Comparison of ENCODE assay signal across 8 mouse cellular contexts in genomic region chr7:64155687-64156086, GRCm38 (mm10). TPM values are rescaled to one million over a fixed set of nuclear protein-coding genes. Genes with fewer than 3 reads are reported as not detected.
A peak's percentile ranks its signal among the peaks of the same experiment; 100 is the strongest.
DNase-seq lines count a peak whose midpoint lies in the region; ATAC-seq and TF ChIP-seq lines count a peak whose summit lies in the region.

No protein-coding gene starts in this region.

- H3K9ac ChIP-seq in hindbrain, embryonic 14.5 days, result no peak overlapping the region; the same call in 1 of the 2 replicates
- no peak overlapping the region for H3K9ac ChIP-seq in lung, postnatal 0 days (replicated peaks; ENCODE audit: low read depth)

- H3K27ac ChIP-seq in hindbrain, embryonic 14.5 days, result no peak overlapping the region
- H3K27ac ChIP-seq in lung, postnatal 0 days (ENCODE audit: low read length), result peak overlapping the region; percentile 87

- ATAC-seq in hindbrain, embryonic 14.5 days (ENCODE audit: low FRiP score), result peak; percentile 84
- peak; percentile 93 for ATAC-seq in lung, postnatal 0 days

- no peaks in the 10 kb centered on the region for H3K27me3 ChIP-seq in hindbrain, embryonic 14.5 days (ENCODE audit: control insufficient read depth, insufficient read depth, low read length)
- no peaks in the 10 kb centered on the region for H3K27me3 ChIP-seq in lung, postnatal 0 days (replicated peaks; ENCODE audit: insufficient read depth, low read length)

- H3K9me3 ChIP-seq in hindbrain, embryonic 14.5 days (ENCODE audit: control insufficient read depth, low read length), result no peaks in the 10 kb centered on the region
- no peaks in the 10 kb centered on the region for H3K9me3 ChIP-seq in lung, postnatal 0 days (ENCODE audit: low read length)

- H3K36me3 ChIP-seq in hindbrain, embryonic 14.5 days (replicated peaks; ENCODE audit: control insufficient read depth, insufficient read depth), result no peaks in the 10 kb centered on the region
- H3K36me3 ChIP-seq in lung, postnatal 0 days (ENCODE audit: insufficient read depth, low read length), result no peaks in the 10 kb centered on the region

- H3K4me2 ChIP-seq in hindbrain, embryonic 14.5 days (replicated peaks), result peak overlapping the region; percentile 44
- peak overlapping the region; percentile 22 for H3K4me2 ChIP-seq in lung, postnatal 0 days (replicated peaks; ENCODE audit: low read depth, low read length)

- no peak overlapping the region; the same call in 1 of the 2 replicates for H3K4me3 ChIP-seq in hindbrain, embryonic 14.5 days (replicated peaks; ENCODE audit: low read length)
- H3K4me3 ChIP-seq in lung, postnatal 0 days (ENCODE audit: low read depth, low read length), result no peak overlapping the region

- DNase-seq in adrenal gland, adult (ENCODE audit: inconsistent age in 2 of 2, low spot score in 1 of 2), result peak; percentile 89 to 93
- DNase-seq in cerebellum, postnatal 4 days (ENCODE audit: low spot score in 2 of 2), result peak; percentile 43 to 61
- peak; percentile 77 for DNase-seq in gastrocnemius, adult 18-20 months (ENCODE audit: low spot score)
- peak; percentile 75 for DNase-seq in hindbrain, embryonic 14.5 days (ENCODE audit: low spot score)
- DNase-seq in layer of hippocampus, postnatal 14 days (ENCODE audit: low spot score in 2 of 2), result peak; percentile 78 to 92
- peak; percentile 98 for DNase-seq in lung, postnatal 0 days (ENCODE audit: low spot score)
- DNase-seq in ovary, postnatal 36 days (ENCODE audit: low spot score), result peak; percentile 79
- DNase-seq in urinary bladder, postnatal 25 days (ENCODE audit: low spot score), result peak; percentile 58

- TF ChIP-seq EP300 in lung, postnatal 0 days (IDR thresholded peaks at IDR 0.05), result peak; percentile 80

- WGBS in hindbrain, embryonic 14.5 days, result 16% methylated on average over 10 of the region's 10 CpGs
- under 1% methylated on average over 10 of the region's 10 CpGs for WGBS in lung, postnatal 0 days

- H3K4me1 ChIP-seq in hindbrain, embryonic 14.5 days (replicated peaks; ENCODE audit: control insufficient read depth, insufficient read depth, low read length), result peaks cover 15% of the 10 kb centered on the region
- peaks cover 24% of the 10 kb centered on the region for H3K4me1 ChIP-seq in lung, postnatal 0 days (ENCODE audit: insufficient read depth, low read depth, low read length)

- peak; percentile 85 for TF ChIP-seq CTCF in lung, postnatal 0 days (IDR thresholded peaks at IDR 0.05)

RNA-seq across cellular contexts. Expression of gene Trpm1, which starts 2.1 kb away (rescaled TPM):
- total RNA-seq in gastrocnemius, adult 18-20 months (2021), result under 1 TPM; 0.16 to 0.55 TPM
- 0.12 and 0.23 TPM in 2 replicates for polyA plus RNA-seq in hindbrain, embryonic 14.5 days (2014; fragmentation: Nextera tagmentation; extraction: Ambion mirVana)
- under 1 TPM in 1 of 2 experiments, not detected in 1; 0.07 TPM for total RNA-seq in layer of hippocampus, postnatal 14 days (2021)
- not detected in 2 replicates for polyA plus RNA-seq in lung, postnatal 0 days (2015; fragmentation: Nextera tagmentation; extraction: Ambion mirVana)
